Mouse (Mus musculus) heart, postnatal 10 days (tissue): ENCODE data around the gene Orm1. TPM values are rescaled to one million over a fixed set of nuclear protein-coding genes. Genes with fewer than 3 reads are reported as not detected.

Experiments used
- DNase-seq, 2 experiments: peaks; one replicate each; pipeline ENCODE4 v3.0.0; 2021
- intact Hi-C: fragments of 180-260 bp; cut with DNase I; formaldehyde crosslinking; loops from one replicate; pipeline ENCODE4 v1.15.1; 2025
- total RNA-seq, 2 experiments: library from RNA; stranded (reverse); gene quantifications; 2 replicates each; pipeline ENCODE4 v1.2.3; 2021

Orm1 gene
- total RNA-seq, 2 experiments from 2014 or later, result 0.35 TPM; not detected in 1

DNA sequence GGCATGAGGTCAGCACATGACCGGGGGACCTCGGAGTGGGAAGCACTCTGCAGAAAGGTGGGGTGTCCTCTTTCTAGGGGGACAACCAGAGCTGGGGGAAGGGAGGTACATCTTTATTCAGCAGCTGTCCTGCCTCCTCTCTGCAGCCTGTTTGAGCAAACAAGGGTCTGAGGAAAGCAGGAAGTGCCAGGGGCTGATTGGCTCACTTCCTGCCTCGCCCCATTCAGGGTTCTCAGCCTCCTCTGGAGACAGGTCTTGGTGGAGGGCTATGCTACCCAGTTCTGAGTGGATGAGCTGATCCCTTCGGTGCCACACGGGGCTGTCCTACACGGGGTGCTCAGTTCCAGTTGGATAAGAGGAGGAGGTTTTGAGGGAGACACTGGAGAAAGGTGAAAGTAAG lies 47.0 kb downstream of the Orm1 start:
- DNase-seq, result no peak
- intact Hi-C loops, result no loop called here

Other genes with a start within 250 kb of the Orm1 start
- gene Ambp, start 189.8 kb upstream of the Orm1 start, total RNA-seq, result not detected
- gene Kif12, start 172.4 kb upstream of the Orm1 start, total RNA-seq, result not detected
- 1 to 10 TPM; 3.8 to 4.8 TPM for gene Col27a1, start 130.6 kb upstream of the Orm1 start, total RNA-seq
- under 1 TPM in 1 of 2 experiments, not detected in 1; 0.60 TPM for gene Orm3, start 11.6 kb downstream of the Orm1 start, total RNA-seq
- gene Orm2, start 17.9 kb downstream of the Orm1 start, total RNA-seq, result not detected
- gene Akna, start 58.8 kb downstream of the Orm1 start, total RNA-seq, result 1 to 10 TPM; 5.4 to 6.1 TPM
- 10 to 100 TPM in 1 of 2 experiments, 1 to 10 TPM in 1; 10.0 to 11.0 TPM for gene Whrn, start 151.4 kb downstream of the Orm1 start, total RNA-seq
- 100 to 1,000 TPM; 161 to 165 TPM for gene Atp6v1g1, start 200.2 kb downstream of the Orm1 start, total RNA-seq
- gene Tmem268, start 214.2 kb downstream of the Orm1 start, total RNA-seq, result 1 to 10 TPM; 5.9 to 6.5 TPM